Mouse (Mus musculus) testis, adult 2 months (tissue): ENCODE results near the gene Tmigd3.

Experiments used
- CTCF ChIP-seq: fragments of 200-500 bp; IDR thresholded peaks from 2 replicates; pipeline ENCODE4 v1.5.1; 2012; ENCODE audit warnings: low read depth, mild to moderate bottlenecking, inconsistent platforms, low read length, moderate library complexity; ENCODE audit not compliant: control insufficient read depth, insufficient read depth, insufficient replicate concordance
- POLR2A ChIP-seq: fragments of 200-500 bp; IDR thresholded peaks from 2 replicates; pipeline ENCODE4 v1.6.1; 2012; ENCODE audit warnings: low read depth, mild to moderate bottlenecking, inconsistent platforms, low read length, moderate library complexity; ENCODE audit not compliant: control insufficient read depth

DNA sequence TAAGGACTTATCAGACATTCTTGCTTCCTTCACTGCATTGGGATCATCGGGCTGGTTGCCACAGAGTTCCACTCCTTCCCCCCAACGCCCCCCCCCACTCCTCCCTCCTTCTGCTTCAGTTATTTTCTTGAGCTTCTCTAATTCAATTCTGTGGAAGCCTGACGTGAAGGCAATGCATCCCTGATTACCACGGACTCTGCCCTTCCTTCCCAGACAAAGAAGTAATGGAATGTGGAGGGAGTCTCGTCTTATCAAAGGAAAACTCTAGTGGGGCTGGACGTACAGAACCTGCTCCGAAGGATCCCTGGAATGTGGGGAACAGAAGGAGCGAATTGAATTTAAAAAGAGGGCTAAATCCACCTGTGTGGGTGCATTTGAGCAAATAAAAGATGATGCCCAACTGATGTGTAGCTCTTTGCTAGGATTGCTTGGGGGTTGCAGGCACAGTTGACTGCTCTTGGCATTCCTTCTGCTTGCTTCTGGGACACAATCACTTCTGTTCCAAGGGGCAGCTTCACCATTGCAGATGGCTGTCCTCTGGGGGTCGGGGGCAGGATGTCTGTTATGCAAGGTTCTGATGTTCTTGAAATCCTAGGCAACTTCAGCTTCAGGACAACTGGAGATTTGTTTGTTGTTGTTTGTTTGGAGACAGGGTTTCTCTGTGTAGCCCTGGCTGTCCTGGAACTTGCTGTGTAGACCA lies 37.4 kb downstream of the Tmigd3 start:
- TF ChIP-seq CTCF (no peak), POLR2A (no peak)
